Mouse (Mus musculus): ENCODE results near the gene Tmem107. TPM values are rescaled to one million over a fixed set of nuclear protein-coding genes. Genes with fewer than 3 reads are reported as not detected.

The Tmem107 gene
- polyA plus RNA-seq, 2 experiments: 12.0 to 21.9 TPM

DNA sequence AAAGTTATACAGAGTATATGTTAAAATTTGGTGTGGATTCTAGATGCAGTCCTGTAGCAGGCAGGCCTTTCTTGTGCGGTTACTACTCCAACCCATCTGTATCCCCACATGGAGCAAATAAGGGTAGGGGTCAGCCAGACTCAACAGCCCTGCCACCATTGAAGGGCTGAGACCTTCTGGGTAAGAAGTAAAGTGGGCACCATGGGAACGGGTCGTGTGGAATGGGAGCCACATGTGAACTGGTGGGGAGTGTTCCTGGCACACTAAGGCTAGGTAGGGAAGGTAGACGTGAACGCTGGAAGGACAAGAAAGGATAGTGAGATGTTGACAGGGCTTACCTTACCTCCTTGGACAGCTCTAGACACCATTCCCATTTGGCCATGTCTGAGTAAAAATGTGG, 32.4 kb upstream of the Tmem107 start:
- Histone ChIP-seq H3K27me3 (ENCODE audit: control insufficient read depth, insufficient read depth, low read length) (no peaks in the 10 kb centered on the region), H3K9me3 (ENCODE audit: control insufficient read depth, low read length) (no peaks in the 10 kb centered on the region), H3K4me3 (ENCODE audit: insufficient read depth in 1 of 2, low read depth in 2 of 2, low read length in 2 of 2) (no peak overlapping the region), H3K36me3 (replicated peaks; ENCODE audit: control insufficient read depth, insufficient read depth, low read depth) (peaks cover 7% of the 10 kb centered on the region; the same call in 1 of the 2 replicates), H3K4me2 (ENCODE audit: low read depth) (peak overlapping the region; percentile 99), H3K4me1 (replicated peaks; ENCODE audit: control insufficient read depth in 2 of 2, insufficient read depth in 2 of 2, low read length in 1 of 2) (peaks cover 7 to 23% of the 10 kb centered on the region in 2 experiments), H3K27ac (no peak overlapping the region), H3K9ac (replicated peaks) (no peak overlapping the region)
- ATAC-seq (ENCODE audit: insufficient read depth): no peak
- no peak for DNase-seq (ENCODE audit: low read depth in 3 of 3, low spot score in 3 of 3)
- WGBS (ENCODE audit: insufficient replicate concordance): 73% methylated on average over 5 of the region's 5 CpGs
- TF ChIP-seq CTCF (IDR thresholded peaks at IDR 0.05; ENCODE audit: low read depth) (no peak), EP300 (IDR thresholded peaks at IDR 0.05; ENCODE audit: low read depth) (no peak)

DNA sequence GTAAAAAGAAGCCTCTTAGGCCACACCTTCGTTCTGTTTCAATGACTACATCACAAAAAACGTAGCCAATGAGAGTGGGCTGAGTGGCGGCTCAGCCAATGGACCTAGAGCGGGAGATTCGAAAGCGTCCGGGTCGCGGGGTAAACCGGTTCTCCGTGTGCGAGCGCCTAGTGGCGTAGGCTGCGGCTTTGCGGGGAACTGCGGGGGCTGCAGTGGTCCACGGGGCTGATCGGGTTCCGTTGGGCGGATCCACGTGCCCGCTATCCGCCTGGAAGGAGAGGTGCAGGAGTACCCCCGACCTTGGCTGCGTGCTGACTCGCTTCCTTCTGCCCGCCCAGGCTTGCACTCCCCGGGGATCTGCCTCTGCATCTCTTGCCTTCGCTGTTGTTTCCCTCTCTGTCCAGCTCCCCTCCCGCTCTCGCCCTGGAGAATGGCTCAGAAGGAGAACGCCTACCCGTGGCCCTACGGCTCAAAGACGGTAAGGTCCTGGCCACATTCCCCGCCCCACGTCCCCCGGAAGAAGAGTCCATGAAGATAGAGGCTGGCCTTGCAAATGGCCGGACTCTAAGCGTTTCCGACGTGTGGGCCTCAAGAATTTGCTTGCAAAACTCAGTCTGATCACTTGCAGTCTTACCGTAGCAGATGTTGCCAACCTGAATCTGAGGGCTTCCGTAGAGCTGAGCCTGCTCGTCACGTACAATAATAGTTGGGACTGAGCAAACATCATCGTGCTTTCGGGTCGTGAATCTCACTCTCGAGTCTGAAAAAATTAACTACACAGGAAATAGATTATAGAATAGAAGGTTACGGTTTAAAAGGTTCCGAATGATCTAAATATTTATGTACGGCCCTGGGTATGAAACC, 24.8 kb upstream of the Tmem107 start, which contains the start of gene Aurkb:
Aurkb (plus strand) TSS at position 117 of the 864 bp plus-strand sequence.
- H3K27ac ChIP-seq: peak within 1 kb of the TSS; percentile 84
- peak; percentile 89 to 93 (median 91) for DNase-seq (ENCODE audit: low read depth in 3 of 3, low spot score in 3 of 3)
- TF ChIP-seq EP300 (IDR thresholded peaks at IDR 0.05; ENCODE audit: low read depth): no peak
- peak; percentile 26; the same call in 1 of the 2 replicates for TF ChIP-seq CTCF (IDR thresholded peaks at IDR 0.05; ENCODE audit: low read depth)
- no peaks in the 10 kb centered on the region for H3K9me3 ChIP-seq (ENCODE audit: control insufficient read depth, low read length)
- peak; percentile 77 for ATAC-seq (ENCODE audit: insufficient read depth)
- peaks cover 9 to 15% of the 10 kb centered on the region in 2 experiments for H3K4me1 ChIP-seq (replicated peaks; ENCODE audit: control insufficient read depth in 2 of 2, insufficient read depth in 2 of 2, low read length in 1 of 2)
- H3K36me3 ChIP-seq (replicated peaks; ENCODE audit: control insufficient read depth, insufficient read depth, low read depth): peaks cover 34% of the 10 kb centered on the region
- peak within 1 kb of the TSS; percentile 90 for H3K4me2 ChIP-seq (ENCODE audit: low read depth)
- peak within 1 kb of the TSS; percentile 81 to 99 for H3K4me3 ChIP-seq (ENCODE audit: insufficient read depth in 1 of 2, low read depth in 2 of 2, low read length in 2 of 2)
- WGBS (ENCODE audit: insufficient replicate concordance): under 1% methylated on average over 53 of the region's 54 CpGs
- H3K27me3 ChIP-seq (ENCODE audit: control insufficient read depth, insufficient read depth, low read length): no peaks in the 10 kb centered on the region
- peak within 1 kb of the TSS; percentile 95 for H3K9ac ChIP-seq (replicated peaks)

DNA sequence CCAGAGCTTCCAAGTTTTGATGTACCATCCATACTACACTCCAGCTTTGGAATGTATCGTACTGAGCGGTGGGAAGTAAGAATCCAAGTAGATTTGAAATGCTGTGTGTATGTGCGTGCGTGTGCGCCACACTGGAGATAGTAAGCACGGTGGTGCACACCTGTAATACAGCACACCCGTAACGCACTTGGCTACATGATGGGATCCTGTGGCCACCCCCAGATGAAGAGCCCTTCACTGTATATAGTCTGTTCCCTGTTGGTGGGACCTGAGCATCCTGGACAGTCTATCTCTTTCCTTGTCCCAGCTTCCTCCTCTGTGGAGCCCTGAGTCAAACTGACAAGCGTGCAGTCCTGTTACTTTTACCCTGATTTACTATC, 24.2 kb upstream of the Tmem107 start:
- ATAC-seq (ENCODE audit: insufficient read depth) (no peak), DNase-seq (ENCODE audit: low read depth in 3 of 3, low spot score in 3 of 3) (no peak)
- TF ChIP-seq CTCF (IDR thresholded peaks at IDR 0.05; ENCODE audit: low read depth) (no peak), EP300 (IDR thresholded peaks at IDR 0.05; ENCODE audit: low read depth) (no peak)
- Histone ChIP-seq H3K27ac (peak overlapping the region; percentile 84), H3K9ac (replicated peaks) (peak overlapping the region; percentile 95), H3K4me2 (ENCODE audit: low read depth) (peak overlapping the region; percentile 90), H3K27me3 (ENCODE audit: control insufficient read depth, insufficient read depth, low read length) (no peaks in the 10 kb centered on the region), H3K4me3 (ENCODE audit: insufficient read depth in 1 of 2, low read depth in 2 of 2, low read length in 2 of 2) (peak overlapping the region; percentile 81 to 99), H3K4me1 (replicated peaks; ENCODE audit: control insufficient read depth in 2 of 2, insufficient read depth in 2 of 2, low read length in 1 of 2) (peaks cover 9 to 15% of the 10 kb centered on the region in 2 experiments; a peak in 3 of 4 replicates), H3K9me3 (ENCODE audit: control insufficient read depth, low read length) (no peaks in the 10 kb centered on the region), H3K36me3 (replicated peaks; ENCODE audit: control insufficient read depth, insufficient read depth, low read depth) (peaks cover 40% of the 10 kb centered on the region)
- 7% methylated on average over 9 of the region's 9 CpGs for WGBS (ENCODE audit: insufficient replicate concordance)

DNA sequence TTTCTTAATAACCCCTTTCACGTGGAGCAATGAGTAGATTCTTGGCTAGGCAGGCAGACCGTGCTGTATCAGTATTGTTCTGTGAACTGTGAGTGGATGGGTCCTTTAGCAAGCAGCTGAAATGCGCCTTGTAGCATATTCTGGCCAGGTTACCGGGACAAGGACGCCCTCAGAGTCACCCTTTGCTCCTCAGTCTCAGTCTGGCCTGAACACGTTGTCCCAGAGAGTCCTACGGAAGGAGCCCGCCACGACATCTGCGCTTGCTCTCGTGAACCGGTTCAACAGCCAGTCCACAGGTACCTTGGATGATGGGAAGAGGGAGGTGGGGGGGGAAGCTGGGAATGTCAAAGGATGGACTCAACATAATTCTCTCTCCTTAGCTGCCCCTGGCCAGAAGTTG, 23.0 kb upstream of the Tmem107 start:
- Histone ChIP-seq H3K4me2 (ENCODE audit: low read depth) (peak overlapping the region; percentile 90), H3K9ac (replicated peaks) (peak overlapping the region; percentile 28), H3K27ac (no peak overlapping the region), H3K36me3 (replicated peaks; ENCODE audit: control insufficient read depth, insufficient read depth, low read depth) (peaks cover 48% of the 10 kb centered on the region), H3K27me3 (ENCODE audit: control insufficient read depth, insufficient read depth, low read length) (no peaks in the 10 kb centered on the region), H3K4me3 (ENCODE audit: insufficient read depth in 1 of 2, low read depth in 2 of 2, low read length in 2 of 2) (peak overlapping the region; percentile 81 to 99), H3K4me1 (replicated peaks; ENCODE audit: control insufficient read depth in 2 of 2, insufficient read depth in 2 of 2, low read length in 1 of 2) (peaks cover 9 to 15% of the 10 kb centered on the region in 2 experiments; a peak in 3 of 4 replicates), H3K9me3 (ENCODE audit: control insufficient read depth, low read length) (no peaks in the 10 kb centered on the region)
- WGBS (ENCODE audit: insufficient replicate concordance): 92% methylated on average over 12 of the region's 12 CpGs
- ATAC-seq (ENCODE audit: insufficient read depth) (no peak), DNase-seq (ENCODE audit: low read depth in 3 of 3, low spot score in 3 of 3) (no peak)
- no peak for TF ChIP-seq EP300 (IDR thresholded peaks at IDR 0.05; ENCODE audit: low read depth)
- no peak for TF ChIP-seq CTCF (IDR thresholded peaks at IDR 0.05; ENCODE audit: low read depth)

DNA sequence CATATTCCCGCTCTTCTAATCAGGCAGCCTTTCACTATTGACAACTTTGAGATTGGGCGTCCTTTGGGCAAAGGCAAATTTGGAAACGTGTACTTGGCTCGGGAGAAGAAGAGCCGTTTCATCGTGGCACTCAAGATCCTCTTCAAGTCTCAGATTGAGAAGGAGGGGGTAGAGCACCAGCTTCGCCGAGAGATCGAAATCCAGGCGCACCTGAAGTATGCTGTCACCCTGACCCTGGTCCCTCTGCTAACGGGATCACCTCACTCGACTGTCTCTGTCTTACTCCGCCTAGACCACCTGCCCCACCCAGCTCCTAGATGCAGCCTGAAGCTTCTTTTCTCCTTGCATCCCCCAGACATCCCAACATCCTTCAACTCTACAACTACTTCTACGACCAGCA, 22.5 kb upstream of the Tmem107 start:
- TF ChIP-seq CTCF (IDR thresholded peaks at IDR 0.05; ENCODE audit: low read depth): no peak
- TF ChIP-seq EP300 (IDR thresholded peaks at IDR 0.05; ENCODE audit: low read depth): no peak
- Histone ChIP-seq H3K4me3 (ENCODE audit: insufficient read depth in 1 of 2, low read depth in 2 of 2, low read length in 2 of 2) (peak overlapping the region in 1 of 2 experiments; percentile 15; a peak in 2 of 4 replicates), H3K36me3 (replicated peaks; ENCODE audit: control insufficient read depth, insufficient read depth, low read depth) (peaks cover 48% of the 10 kb centered on the region), H3K9ac (replicated peaks) (no peak overlapping the region), H3K9me3 (ENCODE audit: control insufficient read depth, low read length) (no peaks in the 10 kb centered on the region), H3K27me3 (ENCODE audit: control insufficient read depth, insufficient read depth, low read length) (no peaks in the 10 kb centered on the region), H3K4me2 (ENCODE audit: low read depth) (peak overlapping the region; percentile 90), H3K27ac (no peak overlapping the region), H3K4me1 (replicated peaks; ENCODE audit: control insufficient read depth in 2 of 2, insufficient read depth in 2 of 2, low read length in 1 of 2) (peaks cover 9 to 15% of the 10 kb centered on the region in 2 experiments; a peak in 3 of 4 replicates)
- ATAC-seq (ENCODE audit: insufficient read depth) (no peak), DNase-seq (ENCODE audit: low read depth in 3 of 3, low spot score in 3 of 3) (no peak)
- 92% methylated on average over 14 of the region's 14 CpGs for WGBS (ENCODE audit: insufficient replicate concordance)

Data from liver, embryonic 14.5 days (tissue).